Mouse (Mus musculus) monocyte, adult 2 months (primary cell): Measurements from ENCODE around the gene 1700093K21Rik.
"Not testable (repeated sequence)": the region's sequence is repeated elsewhere in the genome, so short reads cannot be mapped to it uniquely, and the experiment has no call there.

Experiments used
- DNase-seq, 2 experiments: peaks; one replicate each; pipeline ENCODE4 v3.0.0; 2022; ENCODE audit warnings: low spot score in 2 of 2, low read depth in 1 of 2

Gene 1700093K21Rik

GRCm38 (mm10) chr11:23520473-23521205 lies at the start of gene 1700093K21Rik:
1700093K21Rik (minus strand) TSS chr11:23521155.
- DNase-seq = no peak

GRCm38 (mm10) chr11:23570130-23570529 lies 49.2 kb upstream of the 1700093K21Rik start:
- DNase-seq = no peak

GRCm38 (mm10) chr11:23565761-23566160 lies 44.8 kb upstream of the 1700093K21Rik start:
- peak in 1 of 2 experiments; percentile 36 for DNase-seq

- no peak for DNase-seq
Observed at GRCm38 (mm10) chr11:23557039-23557630, 36.2 kb upstream of the 1700093K21Rik start.

- no peak for DNase-seq
Observed at GRCm38 (mm10) chr11:23537446-23537845, 16.5 kb upstream of the 1700093K21Rik start.

- no peak for DNase-seq
Observed at GRCm38 (mm10) chr11:23518981-23519380, 2.0 kb downstream of the 1700093K21Rik start.

- no peak for DNase-seq
Observed at GRCm38 (mm10) chr11:23515315-23515714, 5.6 kb downstream of the 1700093K21Rik start.

- not testable (repeated sequence) for DNase-seq
Observed at GRCm38 (mm10) chr11:23514785-23515184, 6.2 kb downstream of the 1700093K21Rik start.

- not testable (repeated sequence) for DNase-seq
Observed at GRCm38 (mm10) chr11:23504801-23505200, 16.2 kb downstream of the 1700093K21Rik start.

GRCm38 (mm10) chr11:23498609-23499008 lies 22.3 kb downstream of the 1700093K21Rik start:
- DNase-seq = no peak

GRCm38 (mm10) chr11:23497718-23498509 lies 23.0 kb downstream of the 1700093K21Rik start, which contains the start of gene Ahsa2:
Ahsa2 (minus strand) TSS chr11:23498030.
- peak; percentile 81 to 91 for DNase-seq

GRCm38 (mm10) chr11:23497335-23497717 lies 23.6 kb downstream of the 1700093K21Rik start:
- DNase-seq = peak in 1 of 2 experiments; percentile 13

GRCm38 (mm10) chr11:23496661-23497060 lies 24.3 kb downstream of the 1700093K21Rik start:
- DNase-seq = no peak

GRCm38 (mm10) chr11:23495231-23495630 lies 25.7 kb downstream of the 1700093K21Rik start:
- DNase-seq = no peak

- DNase-seq = no peak
Observed at GRCm38 (mm10) chr11:23492048-23492790, 28.7 kb downstream of the 1700093K21Rik start.

- DNase-seq = no peak
Observed at GRCm38 (mm10) chr11:23489955-23490354, 31.0 kb downstream of the 1700093K21Rik start.
